Comparison of ENCODE assay signal across 22 mouse cellular contexts in genomic region chr2:129832993-129833392, GRCm38 (mm10). TPM values are rescaled to one million over a fixed set of nuclear protein-coding genes. Genes with fewer than 3 reads are reported as not detected.
DNase-seq lines count a peak whose midpoint lies in the region; ATAC-seq and TF ChIP-seq lines count a peak whose summit lies in the region.
"Had no signal": no experiment of that assay in that cellular context is flagged by ENCODE, and none has a peak within 500 bp of the region (broad histone marks: within the 10 kb centered on the region; RNA-seq: fewer than 3 reads in every experiment).

No protein-coding gene starts in this region.

- no peak overlapping the region for H3K9ac ChIP-seq in lung, postnatal 0 days (replicated peaks; ENCODE audit: low read depth)
- H3K9ac ChIP-seq in stomach, postnatal 0 days (ENCODE audit: low read length), result no peak overlapping the region
- H3K9ac ChIP-seq: embryonic facial prominence, embryonic 12.5 days; forebrain, embryonic 13.5 days; forebrain, embryonic 15.5 days had no signal

- 0 out of 2 replicates have a peak, but pooled peaks cover 4% of the 10 kb centered on the region for H3K36me3 ChIP-seq in lung, postnatal 0 days (ENCODE audit: insufficient read depth, low read length)
- no peaks in the 10 kb centered on the region for H3K36me3 ChIP-seq in testis, adult 2 months (ENCODE audit: control insufficient read depth, insufficient read depth, low read length)
- peaks cover 11% of the 10 kb centered on the region; the same call in 1 of the 2 replicates for H3K36me3 ChIP-seq in stomach, postnatal 0 days (ENCODE audit: control insufficient read depth, insufficient read depth, low read length)

- TF ChIP-seq EP300 in lung, postnatal 0 days (IDR thresholded peaks at IDR 0.05), result no peak
- TF ChIP-seq EP300 in stomach, postnatal 0 days (optimal IDR thresholded peaks at IDR 0.05), result no peak

- no peak for TF ChIP-seq CTCF in lung, postnatal 0 days (IDR thresholded peaks at IDR 0.05)
- TF ChIP-seq CTCF in testis, adult 2 months (IDR thresholded peaks at IDR 0.05; ENCODE audit: control insufficient read depth, insufficient read depth, insufficient replicate concordance, low read depth, low read length), result no peak
- no peak for TF ChIP-seq CTCF in stomach, postnatal 0 days (IDR thresholded peaks at IDR 0.05; ENCODE audit: low read depth)

- no peak for DNase-seq in frontal cortex, postnatal 14 days (ENCODE audit: low spot score in 2 of 2)
- no peak for DNase-seq in lung, postnatal 0 days (ENCODE audit: low spot score)
- DNase-seq in lung, postnatal 10 days, result no peak
- no peak for DNase-seq in testis, postnatal 10 days (ENCODE audit: low spot score)
- DNase-seq in stomach, postnatal 0 days (ENCODE audit: low spot score), result peak; percentile 35
- no peak for DNase-seq in ovary, postnatal 36 days (ENCODE audit: low spot score)
- DNase-seq: adrenal gland, adult 8-10 months; adrenal gland, postnatal 14 days; adrenal gland, postnatal 36 days; cerebellum, adult 11-12 months; cerebellum, adult 2 months; cerebellum, adult 9-10 months; cerebellum, postnatal 10 days; cerebellum, postnatal 25 days had no signal

- H3K4me2 ChIP-seq in lung, postnatal 0 days (replicated peaks; ENCODE audit: low read depth, low read length), result no peak overlapping the region
- H3K4me2 ChIP-seq in stomach, postnatal 0 days (replicated peaks; ENCODE audit: low read depth), result no peak overlapping the region
- H3K4me2 ChIP-seq: embryonic facial prominence, embryonic 12.5 days; forebrain, embryonic 13.5 days; forebrain, embryonic 15.5 days had no signal

- no peak overlapping the region for H3K27ac ChIP-seq in lung, postnatal 0 days (ENCODE audit: low read length)
- H3K27ac ChIP-seq in testis, adult 2 months (ENCODE audit: control insufficient read depth, insufficient read depth, low read depth, low read length), result no peak overlapping the region
- H3K27ac ChIP-seq in stomach, postnatal 0 days (replicated peaks), result no peak overlapping the region
- H3K27ac ChIP-seq: embryonic facial prominence, embryonic 10.5 days; embryonic facial prominence, embryonic 12.5 days; forebrain, embryonic 13.5 days; forebrain, embryonic 15.5 days had no signal

- TF ChIP-seq POLR2A in testis, adult 2 months (IDR thresholded peaks at IDR 0.05; ENCODE audit: control insufficient read depth, low read depth, low read length), result no peak

- WGBS in lung, postnatal 0 days, result 68% methylated on average over 4 of the region's 4 CpGs
- WGBS in stomach, postnatal 0 days, result 61% methylated on average over 4 of the region's 4 CpGs

- ATAC-seq in frontal cortex, adult (ENCODE audit: low TSS enrichment), result peak; percentile 34; the same call in 1 of the 2 replicates
- peak; percentile 47; the same call in 1 of the 2 replicates for ATAC-seq in lung, postnatal 0 days
- peak; percentile 81 for ATAC-seq in stomach, postnatal 0 days (ENCODE audit: low FRiP score, low TSS enrichment)
- ATAC-seq: activated CD4-positive, CD25-positive, alpha-beta regulatory T cell, adult 4 months; forebrain, embryonic 13.5 days; forebrain, embryonic 15.5 days; Patski had no signal

- no peaks in the 10 kb centered on the region for H3K27me3 ChIP-seq in lung, postnatal 0 days (replicated peaks; ENCODE audit: insufficient read depth, low read length)
- H3K27me3 ChIP-seq in testis, adult 2 months (ENCODE audit: control insufficient read depth, insufficient read depth, low read length), result no peaks in the 10 kb centered on the region
- H3K27me3 ChIP-seq in stomach, postnatal 0 days (ENCODE audit: control insufficient read depth, insufficient read depth, low read length), result no peaks in the 10 kb centered on the region
- H3K27me3 ChIP-seq: embryonic facial prominence, embryonic 12.5 days; forebrain, embryonic 13.5 days; forebrain, embryonic 15.5 days; Patski had no signal

- H3K4me3 ChIP-seq in lung, postnatal 0 days (ENCODE audit: low read depth, low read length), result no peak overlapping the region
- peak overlapping the region; percentile 37; the same call in 1 of the 2 replicates for H3K4me3 ChIP-seq in testis, adult 2 months (ENCODE audit: control insufficient read depth, low read depth, low read length)
- H3K4me3 ChIP-seq in stomach, postnatal 0 days (ENCODE audit: low read depth, low read length), result no peak overlapping the region
- H3K4me3 ChIP-seq: embryonic facial prominence, embryonic 10.5 days; embryonic facial prominence, embryonic 12.5 days; forebrain, embryonic 13.5 days; forebrain, embryonic 15.5 days had no signal

- no peaks in the 10 kb centered on the region for H3K4me1 ChIP-seq in lung, postnatal 0 days (ENCODE audit: insufficient read depth, low read depth, low read length)
- 0 out of 2 replicates have a peak, but pooled peaks cover 2% of the 10 kb centered on the region for H3K4me1 ChIP-seq in testis, adult 2 months (ENCODE audit: control insufficient read depth, insufficient read depth, low read length)
- H3K4me1 ChIP-seq in stomach, postnatal 0 days (replicated peaks; ENCODE audit: control insufficient read depth, insufficient read depth), result no peaks in the 10 kb centered on the region
- H3K4me1 ChIP-seq: embryonic facial prominence, embryonic 10.5 days; embryonic facial prominence, embryonic 12.5 days; forebrain, embryonic 13.5 days; forebrain, embryonic 15.5 days had no signal

- no peaks in the 10 kb centered on the region for H3K9me3 ChIP-seq in lung, postnatal 0 days (ENCODE audit: low read length)
- no peaks in the 10 kb centered on the region for H3K9me3 ChIP-seq in stomach, postnatal 0 days (ENCODE audit: control insufficient read depth, low read length)
- H3K9me3 ChIP-seq: embryonic facial prominence, embryonic 10.5 days; embryonic facial prominence, embryonic 12.5 days; forebrain, embryonic 13.5 days; forebrain, embryonic 15.5 days had no signal

RNA-seq across cellular contexts. Expression of gene Stk35, which starts 32.7 kb away (rescaled TPM):
- polyA plus RNA-seq in lung, postnatal 0 days (2015; fragmentation: Nextera tagmentation; extraction: Ambion mirVana), result 5.4 and 5.8 TPM in 2 replicates
- 129 and 130 TPM in 2 replicates for polyA plus RNA-seq in testis, adult 2 months (2012; rRNA removed)
- polyA plus RNA-seq in stomach, postnatal 0 days (2015; fragmentation: Nextera tagmentation; extraction: Ambion mirVana), result 5.7 and 5.8 TPM in 2 replicates

Comparison
In these comparisons a context has a peak if more than half of its experiments do, and no peak if none do; other contexts are left out.
1. RNA of gene Stk35, which starts 32.7 kb away (polyA plus RNA-seq): 129 to 130 TPM in testis, adult 2 months; 5.7 to 5.8 TPM in stomach, postnatal 0 days and 5.4 to 5.8 TPM in lung, postnatal 0 days; every median in the first group is over 10 times any median in the second.
2. Peak in every context shown above with its lines, with median percentiles within 50 percentile points of each other: ATAC-seq.